Mouse (Mus musculus): ENCODE measurements around the gene Gcn1l1. TPM values are rescaled to one million over a fixed set of nuclear protein-coding genes. Genes with fewer than 3 reads are reported as not detected.

Gcn1l1 gene
- polyA plus RNA-seq, 1 experiment from 2014 or later: 25.5 TPM

- ATAC-seq: peak; percentile 89
- Histone ChIP-seq H3K4me3 (ENCODE audit: low read length) (peak within 1 kb of the TSS; percentile 86), H3K4me2 (ENCODE audit: low read depth, low read length) (peak within 1 kb of the TSS; percentile 84), H3K9ac (ENCODE audit: low read depth, low read length) (peak within 1 kb of the TSS; percentile 90), H3K9me3 (ENCODE audit: control insufficient read depth, low read length) (no peaks in the 10 kb centered on the region), H3K27ac (ENCODE audit: low read length) (peak within 1 kb of the TSS; percentile 85), H3K4me1 (ENCODE audit: control insufficient read depth, insufficient read depth, low read length) (peaks cover 28% of the 10 kb centered on the region), H3K27me3 (replicated peaks; ENCODE audit: control insufficient read depth, insufficient read depth, low read length) (no peaks in the 10 kb centered on the region), H3K36me3 (ENCODE audit: control insufficient read depth, insufficient read depth, low read length) (no peaks in the 10 kb centered on the region)
- under 1% methylated on average over 88 of the region's 125 CpGs for WGBS
Measured at GRCm38 (mm10) chr5:115631505-115632357, 66.7 kb downstream of the Gcn1l1 start, which contains the start of gene Rab35. Gene Rab35, plus strand, starts transcription at chr5:115631908.

- WGBS: under 1% methylated on average over 23 of the region's 30 CpGs
- peak; percentile 7 for ATAC-seq
Measured at GRCm38 (mm10) chr5:115632358-115632714, 67.3 kb downstream of the Gcn1l1 start.

GRCm38 (mm10) chr5:115633060-115633459 is 68.0 kb downstream of the Gcn1l1 start:
- Histone ChIP-seq H3K4me2 (ENCODE audit: low read depth, low read length) (peak overlapping the region; percentile 69), H3K4me1 (ENCODE audit: control insufficient read depth, insufficient read depth, low read length) (peaks cover 28% of the 10 kb centered on the region), H3K9ac (ENCODE audit: low read depth, low read length) (peak overlapping the region; percentile 90), H3K36me3 (ENCODE audit: control insufficient read depth, insufficient read depth, low read length) (no peaks in the 10 kb centered on the region), H3K27me3 (replicated peaks; ENCODE audit: control insufficient read depth, insufficient read depth, low read length) (no peaks in the 10 kb centered on the region), H3K4me3 (ENCODE audit: low read length) (peak overlapping the region; percentile 86), H3K9me3 (ENCODE audit: control insufficient read depth, low read length) (no peaks in the 10 kb centered on the region), H3K27ac (ENCODE audit: low read length) (no peak overlapping the region)
- ATAC-seq: no peak
- 40% methylated on average over 4 of the region's 4 CpGs for WGBS

More at GRCm38 (mm10) chr5:115632358-115632714, 67.3 kb downstream of the Gcn1l1 start:
- Histone ChIP-seq H3K36me3 (ENCODE audit: control insufficient read depth, insufficient read depth, low read length) (no peaks in the 10 kb centered on the region), H3K27me3 (replicated peaks; ENCODE audit: control insufficient read depth, insufficient read depth, low read length) (no peaks in the 10 kb centered on the region), H3K4me2 (ENCODE audit: low read depth, low read length) (peak overlapping the region; percentile 69), H3K9ac (ENCODE audit: low read depth, low read length) (peak overlapping the region; percentile 90), H3K27ac (ENCODE audit: low read length) (peak overlapping the region; percentile 85), H3K4me3 (ENCODE audit: low read length) (peak overlapping the region; percentile 86), H3K9me3 (ENCODE audit: control insufficient read depth, low read length) (no peaks in the 10 kb centered on the region), H3K4me1 (ENCODE audit: control insufficient read depth, insufficient read depth, low read length) (peaks cover 28% of the 10 kb centered on the region)

GRCm38 (mm10) chr5:115634046-115634445 is 69.0 kb downstream of the Gcn1l1 start:
- peaks cover 28% of the 10 kb centered on the region for H3K4me1 ChIP-seq (ENCODE audit: control insufficient read depth, insufficient read depth, low read length)
- ATAC-seq: no peak
- H3K9me3 ChIP-seq (ENCODE audit: control insufficient read depth, low read length): no peaks in the 10 kb centered on the region
- no peak overlapping the region for H3K4me3 ChIP-seq (ENCODE audit: low read length)
- no peak overlapping the region for H3K9ac ChIP-seq (ENCODE audit: low read depth, low read length)
- no peaks in the 10 kb centered on the region for H3K27me3 ChIP-seq (replicated peaks; ENCODE audit: control insufficient read depth, insufficient read depth, low read length)
- 85% methylated on average over 8 of the region's 8 CpGs for WGBS
- peaks cover 1% of the 10 kb centered on the region; the same call in 1 of the 2 replicates for H3K36me3 ChIP-seq (ENCODE audit: control insufficient read depth, insufficient read depth, low read length)
- H3K27ac ChIP-seq (ENCODE audit: low read length): no peak overlapping the region
- no peak overlapping the region for H3K4me2 ChIP-seq (ENCODE audit: low read depth, low read length)

GRCm38 (mm10) chr5:115635536-115635935 is 70.5 kb downstream of the Gcn1l1 start:
- no peak for ATAC-seq
- H3K36me3 ChIP-seq (ENCODE audit: control insufficient read depth, insufficient read depth, low read length): peaks cover 6% of the 10 kb centered on the region; the same call in 1 of the 2 replicates
- WGBS: 73% methylated on average over 6 of the region's 6 CpGs
- H3K4me3 ChIP-seq (ENCODE audit: low read length): no peak overlapping the region
- no peak overlapping the region for H3K27ac ChIP-seq (ENCODE audit: low read length)
- H3K27me3 ChIP-seq (replicated peaks; ENCODE audit: control insufficient read depth, insufficient read depth, low read length): no peaks in the 10 kb centered on the region
- H3K4me1 ChIP-seq (ENCODE audit: control insufficient read depth, insufficient read depth, low read length): peaks cover 27% of the 10 kb centered on the region
- H3K9me3 ChIP-seq (ENCODE audit: control insufficient read depth, low read length): no peaks in the 10 kb centered on the region
- H3K4me2 ChIP-seq (ENCODE audit: low read depth, low read length): no peak overlapping the region
- H3K9ac ChIP-seq (ENCODE audit: low read depth, low read length): no peak overlapping the region

- Histone ChIP-seq H3K4me3 (ENCODE audit: low read length) (no peak overlapping the region), H3K27me3 (replicated peaks; ENCODE audit: control insufficient read depth, insufficient read depth, low read length) (no peaks in the 10 kb centered on the region), H3K36me3 (ENCODE audit: control insufficient read depth, insufficient read depth, low read length) (peaks cover 30% of the 10 kb centered on the region), H3K27ac (ENCODE audit: low read length) (no peak overlapping the region), H3K4me2 (ENCODE audit: low read depth, low read length) (no peak overlapping the region), H3K9me3 (ENCODE audit: control insufficient read depth, low read length) (no peaks in the 10 kb centered on the region), H3K9ac (ENCODE audit: low read depth, low read length) (no peak overlapping the region), H3K4me1 (ENCODE audit: control insufficient read depth, insufficient read depth, low read length) (no peaks in the 10 kb centered on the region)
- WGBS: 77% methylated on average over 9 of the region's 9 CpGs
- ATAC-seq: no peak
Measured at GRCm38 (mm10) chr5:115644192-115644591, 79.1 kb downstream of the Gcn1l1 start.

GRCm38 (mm10) chr5:115648876-115649275 is 83.8 kb downstream of the Gcn1l1 start:
- Histone ChIP-seq H3K9ac (ENCODE audit: low read depth, low read length) (no peak overlapping the region), H3K27ac (ENCODE audit: low read length) (no peak overlapping the region), H3K9me3 (ENCODE audit: control insufficient read depth, low read length) (no peaks in the 10 kb centered on the region), H3K4me2 (ENCODE audit: low read depth, low read length) (no peak overlapping the region), H3K36me3 (ENCODE audit: control insufficient read depth, insufficient read depth, low read length) (peaks cover 14% of the 10 kb centered on the region), H3K4me1 (ENCODE audit: control insufficient read depth, insufficient read depth, low read length) (peaks cover 9% of the 10 kb centered on the region), H3K4me3 (ENCODE audit: low read length) (no peak overlapping the region), H3K27me3 (replicated peaks; ENCODE audit: control insufficient read depth, insufficient read depth, low read length) (no peaks in the 10 kb centered on the region)
- WGBS: 75% methylated on average over 3 of the region's 3 CpGs
- no peak for ATAC-seq

GRCm38 (mm10) chr5:115649699-115650098 is 84.6 kb downstream of the Gcn1l1 start:
- H3K4me2 ChIP-seq (ENCODE audit: low read depth, low read length): no peak overlapping the region
- no peak overlapping the region for H3K27ac ChIP-seq (ENCODE audit: low read length)
- H3K36me3 ChIP-seq (ENCODE audit: control insufficient read depth, insufficient read depth, low read length): peaks cover 13% of the 10 kb centered on the region; the same call in 1 of the 2 replicates
- H3K27me3 ChIP-seq (replicated peaks; ENCODE audit: control insufficient read depth, insufficient read depth, low read length): no peaks in the 10 kb centered on the region
- no peaks in the 10 kb centered on the region for H3K9me3 ChIP-seq (ENCODE audit: control insufficient read depth, low read length)
- H3K4me3 ChIP-seq (ENCODE audit: low read length): no peak overlapping the region
- H3K4me1 ChIP-seq (ENCODE audit: control insufficient read depth, insufficient read depth, low read length): peaks cover 9% of the 10 kb centered on the region
- ATAC-seq: no peak
- 81% methylated on average over 8 of the region's 8 CpGs for WGBS
- H3K9ac ChIP-seq (ENCODE audit: low read depth, low read length): no peak overlapping the region

- Histone ChIP-seq H3K4me3 (ENCODE audit: low read length) (no peak overlapping the region), H3K9me3 (ENCODE audit: control insufficient read depth, low read length) (no peaks in the 10 kb centered on the region), H3K4me1 (ENCODE audit: control insufficient read depth, insufficient read depth, low read length) (peaks cover 9% of the 10 kb centered on the region), H3K4me2 (ENCODE audit: low read depth, low read length) (no peak overlapping the region), H3K27me3 (replicated peaks; ENCODE audit: control insufficient read depth, insufficient read depth, low read length) (no peaks in the 10 kb centered on the region), H3K27ac (ENCODE audit: low read length) (no peak overlapping the region), H3K9ac (ENCODE audit: low read depth, low read length) (no peak overlapping the region), H3K36me3 (ENCODE audit: control insufficient read depth, insufficient read depth, low read length) (peaks cover 8% of the 10 kb centered on the region; the same call in 1 of the 2 replicates)
- WGBS: 95% methylated on average over 10 of the region's 10 CpGs
- ATAC-seq: no peak
Measured at GRCm38 (mm10) chr5:115650885-115651284, 85.8 kb downstream of the Gcn1l1 start.
